Mouse (Mus musculus) induced T-regulatory cell, adult 2 months (primary cell): ENCODE data around the gene Pex3.

Experiments
- DNase-seq: peaks from one replicate; pipeline ENCODE4 v3.0.0-alpha.2; 2012; ENCODE audit warnings: low read depth

The Pex3 gene

DNA sequence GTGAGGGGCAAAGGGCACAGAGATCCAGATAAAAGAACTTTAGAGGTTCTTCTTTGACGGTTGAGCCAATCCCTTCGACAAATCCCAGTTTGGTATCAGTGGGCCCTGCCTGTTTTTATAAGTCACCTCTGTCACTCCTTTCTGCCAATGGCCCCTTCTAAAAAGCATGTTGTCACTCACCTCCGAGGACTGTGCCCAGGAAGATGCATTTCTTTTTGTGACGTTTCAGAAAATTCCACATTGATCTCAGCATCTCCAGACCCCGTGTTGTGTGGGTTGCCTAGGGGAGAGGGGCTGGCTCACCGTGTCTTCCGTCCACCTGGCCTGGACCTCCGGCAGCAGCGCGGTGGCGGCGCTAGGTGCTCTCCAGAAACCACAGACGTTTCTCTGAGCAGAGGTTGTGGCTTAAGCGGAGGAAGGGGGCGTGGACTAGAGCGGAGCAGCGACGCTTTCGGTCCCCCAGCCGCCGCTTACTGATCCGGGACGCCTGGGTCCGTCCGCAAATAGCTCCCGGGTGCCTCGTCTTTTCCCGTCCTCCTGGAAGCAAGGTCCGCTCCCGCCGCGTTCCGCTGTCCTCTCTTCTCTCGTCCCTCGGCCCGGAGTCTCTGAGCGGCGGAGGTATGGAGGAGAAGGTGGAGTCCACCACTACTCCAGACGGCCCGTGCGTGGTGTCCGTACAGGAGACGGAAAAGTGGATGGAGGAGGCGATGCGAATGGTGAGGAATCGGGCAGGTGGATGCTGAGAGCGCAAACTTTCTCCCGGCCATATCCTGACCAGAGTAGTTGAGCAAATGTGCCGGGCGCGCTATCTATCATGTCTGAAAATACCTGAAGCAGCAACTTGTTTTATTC, at the start of gene Pex3, which contains the start of gene Adat2:
Gene Pex3, minus strand, starts transcription at position 497 of the 852 bp plus-strand sequence.
Gene Adat2, plus strand, starts transcription at position 249 of the 852 bp plus-strand sequence.
- peak; percentile 95 for DNase-seq

DNA sequence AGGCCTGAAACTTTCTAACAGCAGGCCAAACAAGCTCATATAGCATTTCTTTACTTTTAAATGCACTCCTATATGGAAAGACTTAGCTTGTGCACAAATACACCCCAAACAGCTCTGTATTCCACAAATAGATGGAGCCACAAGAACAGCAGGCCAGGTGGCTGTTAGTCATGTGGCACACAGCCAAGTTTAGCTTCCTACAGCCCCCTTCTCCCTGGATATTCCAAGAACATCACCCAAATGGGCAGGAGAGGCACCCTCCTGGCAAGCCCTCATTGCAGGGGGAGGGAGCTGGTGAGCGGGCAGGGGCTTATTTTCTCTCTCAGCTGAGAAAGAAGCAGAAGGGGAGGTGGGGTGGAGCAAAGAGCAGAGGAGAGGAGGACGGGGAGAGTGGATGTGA, 48.0 kb upstream of the Pex3 start:
- no peak for DNase-seq

DNA sequence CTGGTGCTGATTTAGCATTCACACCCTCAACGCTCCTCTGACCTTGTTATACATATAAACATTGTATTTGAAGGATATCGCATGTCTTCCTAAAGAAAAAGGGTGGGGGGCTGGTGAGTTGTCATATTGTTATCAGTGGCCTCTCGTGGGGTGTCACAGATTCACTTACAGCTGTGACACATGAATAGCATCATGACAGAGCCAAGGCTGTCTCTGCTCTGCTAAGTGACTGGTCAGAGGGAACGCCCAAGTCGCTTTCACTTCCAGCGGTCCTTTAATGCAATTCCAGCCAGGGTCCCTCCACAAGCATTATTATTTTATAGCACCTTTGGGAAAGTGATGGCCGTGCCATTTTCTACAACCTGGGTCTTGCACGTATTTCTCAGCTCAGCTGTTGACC, 44.5 kb upstream of the Pex3 start:
- DNase-seq: no peak

DNA sequence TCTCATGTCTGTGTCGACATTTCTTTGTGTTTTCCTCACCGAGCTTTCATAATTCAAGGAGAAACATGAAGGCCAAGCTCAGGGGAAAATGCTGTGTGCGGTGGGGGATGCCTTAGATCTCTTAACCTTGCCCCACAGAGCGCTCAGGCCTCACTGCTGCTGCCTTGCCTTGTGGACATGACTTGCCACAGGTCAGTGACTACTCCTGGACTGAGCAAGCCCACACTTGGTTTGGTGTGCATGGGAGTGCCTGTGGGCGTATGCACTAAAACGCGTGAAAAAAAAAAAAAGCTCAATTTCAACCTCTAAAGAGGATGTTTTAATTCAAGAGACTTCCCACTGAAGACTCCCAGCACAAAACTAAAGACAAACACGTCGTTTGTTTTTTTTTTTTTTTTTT, 43.9 kb upstream of the Pex3 start:
- no peak for DNase-seq

DNA sequence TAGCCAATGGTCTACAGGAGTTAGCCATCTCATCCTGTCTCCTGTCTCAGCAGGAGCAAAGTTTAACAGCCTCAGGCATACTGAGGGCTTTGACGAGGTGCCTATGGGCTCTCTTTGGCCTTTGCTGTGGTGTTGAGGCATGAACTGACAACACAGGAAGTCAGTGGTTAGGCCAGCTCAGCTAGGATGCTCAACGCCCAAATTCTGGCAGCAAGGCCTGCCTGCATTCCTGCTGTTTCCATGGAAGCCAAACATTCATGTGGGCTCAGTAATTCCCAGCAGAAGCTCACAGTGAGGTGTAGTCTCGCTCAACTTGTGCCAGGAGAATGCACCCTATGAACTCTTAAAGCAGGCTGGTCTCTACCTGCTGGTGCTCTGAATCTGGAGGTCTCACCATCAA, 43.1 kb upstream of the Pex3 start:
- DNase-seq: peak; percentile 3

DNA sequence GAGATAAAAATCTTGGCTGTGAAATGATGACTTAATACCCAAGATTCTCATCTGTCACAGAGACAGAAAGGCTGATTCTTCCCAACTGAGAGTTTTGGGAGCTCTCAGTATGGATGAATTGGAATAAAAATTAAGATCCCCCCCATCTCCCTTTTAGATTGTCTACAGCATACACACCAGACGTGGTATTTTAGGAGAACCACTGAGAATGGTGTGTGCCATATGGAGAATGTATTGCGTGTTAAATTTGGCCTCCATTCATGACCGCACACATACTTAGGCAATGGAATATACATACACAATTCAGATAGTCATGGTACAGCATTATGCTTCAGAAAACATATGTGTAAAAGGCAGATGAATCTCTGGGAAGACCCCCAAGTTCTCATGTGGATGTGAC, 40.6 kb upstream of the Pex3 start:
- no peak for DNase-seq

DNA sequence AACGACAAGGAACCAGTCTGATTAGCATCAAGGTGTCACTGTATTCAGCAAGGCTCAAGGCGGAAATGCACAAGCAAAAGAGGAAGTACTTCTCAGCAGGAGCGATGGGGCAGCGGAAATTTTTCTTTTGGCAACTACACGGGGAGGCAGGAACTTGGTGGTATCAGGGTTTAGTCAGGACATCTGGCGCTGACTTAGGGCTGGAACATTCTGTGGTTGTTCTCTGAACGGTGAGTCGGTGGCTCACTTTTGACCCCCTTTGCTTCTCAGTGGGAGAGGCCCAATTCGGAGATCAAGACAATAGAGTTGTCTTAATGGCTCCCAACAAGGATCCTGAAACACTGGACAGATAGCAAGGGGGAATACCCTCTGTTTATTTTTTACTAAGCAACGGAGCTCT, 39.3 kb upstream of the Pex3 start:
- no peak for DNase-seq

DNA sequence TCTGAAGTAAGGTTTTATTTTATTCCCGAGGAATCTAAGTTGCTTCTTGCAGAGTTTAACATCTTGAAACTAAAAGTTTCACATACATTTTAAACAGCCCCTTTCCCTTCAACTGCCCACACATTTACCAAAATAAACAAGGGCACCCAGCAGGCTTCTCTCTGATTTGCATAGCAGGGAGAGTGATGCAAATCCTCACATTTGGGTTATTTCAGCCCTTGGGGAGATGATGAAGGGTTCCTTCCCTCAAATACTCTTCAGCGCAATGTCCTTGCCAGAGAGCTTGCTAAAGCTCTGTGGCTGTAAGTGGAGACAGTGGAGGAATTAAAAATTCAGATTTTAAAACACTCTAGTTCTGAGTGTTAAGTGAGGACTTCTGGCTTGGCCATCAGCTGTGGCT, 35.0 kb upstream of the Pex3 start:
- DNase-seq: no peak

DNA sequence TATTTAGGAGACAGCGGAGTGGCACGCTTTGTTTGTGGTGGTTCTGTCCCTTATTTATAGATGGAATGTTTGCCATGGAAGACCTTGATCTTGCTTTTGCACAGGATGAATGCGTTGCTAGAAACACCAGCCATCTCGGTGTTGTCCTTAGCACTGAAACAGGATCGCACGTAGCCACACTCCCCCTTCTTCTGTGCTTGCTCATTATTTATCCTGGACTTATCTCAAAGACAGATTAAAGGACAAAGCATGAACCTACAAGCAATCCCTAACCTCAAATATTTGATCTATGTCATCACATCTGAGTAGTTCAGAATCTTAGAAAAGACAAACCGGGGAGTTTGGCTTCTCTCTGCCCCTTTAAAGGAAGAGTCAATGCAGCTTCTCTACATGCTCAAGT, 24.2 kb upstream of the Pex3 start:
- no peak for DNase-seq

DNA sequence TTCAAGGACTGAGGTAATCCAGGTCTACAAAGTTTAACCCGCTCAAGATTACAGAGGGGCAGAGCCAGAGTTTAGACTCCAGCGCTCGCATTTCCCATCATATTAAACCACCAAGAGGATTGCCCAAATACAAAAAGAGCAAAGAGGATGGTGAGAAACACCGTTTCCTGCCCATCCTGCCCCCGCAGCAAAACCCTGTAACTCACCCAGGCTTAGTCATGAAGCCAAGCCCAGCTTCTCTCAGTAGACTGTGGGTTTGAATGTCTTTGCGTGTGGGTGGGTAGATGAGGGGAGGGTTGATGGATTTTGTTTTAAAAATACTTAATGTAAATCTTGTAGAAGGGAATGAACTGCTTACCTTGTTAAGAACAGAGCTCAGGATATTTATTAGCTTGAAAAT, 19.5 kb upstream of the Pex3 start:
- no peak for DNase-seq

DNA sequence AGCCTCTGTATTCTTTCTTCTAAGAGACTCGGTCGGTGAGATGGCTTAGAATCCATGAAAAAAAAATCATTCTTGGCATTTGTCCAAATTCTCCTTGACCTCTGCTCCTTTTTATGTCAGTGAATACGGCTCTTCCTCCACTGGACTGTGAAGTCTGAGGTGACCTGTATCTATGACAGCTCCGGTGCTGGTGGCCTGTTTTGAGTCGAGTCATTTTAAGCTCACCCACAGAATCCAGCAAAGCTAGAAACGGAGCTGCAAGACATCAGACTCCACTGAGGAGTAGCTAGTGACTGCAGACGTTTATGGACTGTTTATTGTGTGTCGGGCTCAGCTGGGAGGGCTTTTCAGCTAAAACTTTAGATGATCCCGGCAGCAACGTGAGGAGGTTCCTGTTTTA, 19.1 kb upstream of the Pex3 start:
- DNase-seq: no peak

DNA sequence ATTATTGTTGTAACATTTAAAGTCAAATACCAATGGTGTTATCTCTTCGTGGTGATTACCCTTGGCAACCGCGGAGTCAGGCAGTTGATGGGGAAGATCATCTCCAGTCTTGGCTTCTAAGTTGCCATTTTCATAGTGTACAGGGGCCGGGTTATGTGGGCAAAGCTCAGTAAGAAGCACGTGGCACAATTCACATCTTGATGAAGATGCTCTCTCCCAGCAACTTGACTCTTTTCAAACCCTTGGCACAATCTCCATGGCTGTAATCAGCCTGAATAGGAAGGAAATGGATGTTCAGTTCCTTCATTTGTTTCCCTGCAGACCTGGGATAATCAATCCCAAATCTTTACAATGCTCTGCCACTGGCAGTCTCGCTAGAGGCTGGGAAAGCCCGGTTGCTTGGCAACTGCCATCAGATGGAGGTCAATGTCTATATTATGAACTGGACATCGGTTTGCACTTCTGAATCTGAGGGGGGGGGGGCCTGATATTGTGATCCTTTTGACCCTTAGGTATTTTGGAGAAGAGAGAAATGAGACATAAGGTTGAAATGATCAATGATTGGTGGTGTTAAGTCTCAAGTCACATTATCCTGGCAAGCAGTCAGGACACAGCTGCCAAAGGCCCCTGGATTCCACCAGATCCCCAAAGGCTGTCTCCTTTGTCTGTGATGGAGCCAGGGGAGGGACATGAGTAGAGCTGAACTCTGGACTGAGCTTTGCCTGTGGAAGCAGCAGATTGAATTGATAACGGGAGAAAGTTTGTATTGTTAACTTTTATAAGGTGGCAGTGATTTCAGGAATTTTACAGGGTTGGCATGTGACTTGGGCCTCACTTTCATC, 18.0 kb upstream of the Pex3 start:
- no peak for DNase-seq

DNA sequence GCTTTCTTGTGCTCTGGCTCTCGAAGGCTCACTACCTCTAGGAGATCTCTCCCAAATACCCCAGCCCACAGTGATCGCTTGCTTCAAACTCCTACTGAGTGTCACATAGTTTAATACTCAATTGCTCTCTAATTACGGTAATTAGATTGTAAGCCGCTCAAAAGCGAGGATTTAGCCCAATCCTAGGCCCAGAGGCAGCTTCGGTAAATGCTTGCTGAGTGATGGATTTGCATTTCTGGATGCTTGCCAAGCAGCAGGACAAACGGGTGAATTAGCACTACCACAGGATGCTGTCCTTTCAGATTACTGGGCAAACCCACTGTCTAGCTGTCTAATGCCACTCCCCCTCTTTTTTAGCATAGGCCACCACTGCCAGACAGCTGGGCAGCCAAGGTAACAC, 16.9 kb upstream of the Pex3 start:
- no peak for DNase-seq

DNA sequence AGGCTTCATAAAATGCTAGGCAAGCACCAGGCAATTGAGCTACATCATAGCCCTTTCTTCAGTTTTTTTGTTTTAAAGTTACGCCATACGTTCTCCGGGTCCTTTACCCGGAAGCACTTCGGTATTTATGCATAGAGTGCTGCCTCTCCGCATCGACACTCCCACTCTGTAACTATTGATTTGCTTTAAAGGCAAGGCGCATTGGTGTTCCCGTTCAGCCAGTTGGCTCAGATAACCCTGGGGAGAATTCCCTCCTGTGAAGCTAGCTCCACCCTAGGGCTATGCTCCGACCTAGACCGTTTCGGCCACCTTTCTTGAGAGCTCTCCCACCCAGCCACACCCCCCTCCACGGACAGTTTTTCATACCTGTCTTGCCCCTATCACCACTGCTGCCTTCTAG, 13.5 kb upstream of the Pex3 start:
- DNase-seq: no peak

DNA sequence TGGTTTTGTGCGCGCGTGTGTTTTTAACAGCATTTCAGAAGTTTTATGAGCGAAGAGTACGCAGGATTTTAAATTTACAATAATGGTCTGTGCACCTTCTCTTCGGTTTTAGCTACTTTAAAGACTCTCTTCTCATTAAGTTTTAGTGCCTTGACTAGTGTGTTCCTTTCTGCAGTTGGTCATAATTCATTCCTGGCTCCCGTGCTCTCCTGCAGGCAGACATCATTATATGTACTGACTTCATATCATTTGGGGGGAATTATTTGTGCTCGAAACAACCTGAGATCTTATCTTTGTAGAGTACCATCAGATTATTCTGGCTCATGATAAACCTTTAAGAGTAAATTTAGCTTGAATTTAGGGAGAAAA, 12.1 kb upstream of the Pex3 start:
- no peak for DNase-seq

DNA sequence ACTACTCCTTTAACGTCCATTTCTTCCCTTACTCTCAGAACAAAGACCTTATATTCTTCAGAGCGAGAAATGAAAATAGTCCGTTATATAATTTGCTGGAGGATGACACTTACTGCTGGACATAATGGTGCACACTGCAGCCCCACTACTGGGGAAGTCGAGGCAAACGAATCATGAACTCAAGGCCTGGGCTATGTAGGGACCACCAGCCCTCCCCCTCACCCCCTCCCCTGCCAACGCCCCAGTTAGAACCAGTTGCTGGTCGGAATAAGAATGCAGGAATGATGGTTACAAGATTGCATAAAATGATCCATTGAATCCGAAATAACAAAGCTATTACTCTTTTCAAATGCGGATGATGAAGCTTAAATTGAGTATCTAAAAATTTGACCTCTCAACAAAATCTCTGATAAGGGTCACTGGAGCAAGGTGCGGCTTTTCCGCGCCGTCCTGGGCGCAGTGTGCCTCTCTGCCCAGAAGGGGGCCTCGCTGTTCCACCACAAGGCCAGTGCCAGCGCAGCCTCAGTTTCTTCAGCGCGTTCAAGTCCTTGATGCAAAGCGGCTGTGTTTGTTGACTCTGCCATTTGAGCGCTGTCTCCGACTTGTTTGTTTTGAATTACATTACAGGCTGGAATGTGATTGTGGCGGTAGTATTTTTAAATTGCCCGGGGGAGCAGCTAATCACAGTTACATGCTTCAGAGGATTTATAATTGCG, 11.6 kb upstream of the Pex3 start:
- peak; percentile 60 for DNase-seq

DNA sequence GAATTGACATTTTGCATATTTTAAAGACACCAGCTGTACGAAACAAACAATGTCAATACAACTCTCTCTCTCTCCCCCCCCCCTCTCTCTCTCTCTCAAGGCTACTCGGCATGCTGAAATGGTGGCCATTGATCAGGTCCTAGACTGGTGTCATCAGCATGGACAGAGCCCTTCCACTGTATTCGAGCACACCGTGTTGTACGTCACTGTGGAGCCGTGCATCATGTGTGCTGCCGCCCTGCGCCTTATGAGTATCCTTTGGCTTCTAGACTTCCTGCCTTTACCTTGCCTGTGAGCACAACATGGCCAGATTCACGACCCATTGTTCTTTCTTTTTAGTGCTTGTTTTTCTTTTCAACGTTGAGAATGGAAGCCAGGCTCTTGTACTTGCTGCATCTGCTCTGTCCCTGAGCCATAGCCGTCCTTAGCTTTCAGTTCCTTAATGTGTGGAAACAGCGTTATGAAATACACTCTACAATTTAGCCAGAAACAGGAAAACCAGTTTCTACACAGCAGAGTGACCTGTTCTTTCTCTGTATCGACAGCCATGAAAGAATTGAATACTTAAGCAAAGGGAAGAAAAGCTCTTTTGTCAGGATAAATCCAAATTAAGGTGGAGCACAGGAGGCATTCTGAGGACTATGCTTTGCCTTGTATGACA, 7.2 kb upstream of the Pex3 start:
- DNase-seq: no peak

DNA sequence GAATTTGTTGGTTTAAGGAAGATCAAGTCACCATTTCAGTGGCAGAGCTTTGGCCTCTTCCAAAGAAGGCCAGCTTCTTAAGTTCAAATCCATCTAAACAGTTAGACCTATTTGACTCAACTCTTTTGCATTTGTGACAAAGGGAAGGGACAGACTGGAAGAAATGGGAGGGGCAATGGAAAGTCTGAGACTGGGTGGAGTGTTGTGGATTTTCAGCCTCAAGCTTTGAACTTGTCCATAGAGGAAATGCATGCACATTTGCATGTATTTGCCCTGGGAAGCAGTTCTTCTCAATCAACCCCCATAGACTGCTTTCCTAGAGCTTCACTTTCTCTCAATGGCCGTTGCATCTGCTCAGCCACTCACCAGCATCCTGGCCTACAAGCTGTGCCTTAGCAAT, 1.4 kb upstream of the Pex3 start:
- peak; percentile 9 for DNase-seq

DNA sequence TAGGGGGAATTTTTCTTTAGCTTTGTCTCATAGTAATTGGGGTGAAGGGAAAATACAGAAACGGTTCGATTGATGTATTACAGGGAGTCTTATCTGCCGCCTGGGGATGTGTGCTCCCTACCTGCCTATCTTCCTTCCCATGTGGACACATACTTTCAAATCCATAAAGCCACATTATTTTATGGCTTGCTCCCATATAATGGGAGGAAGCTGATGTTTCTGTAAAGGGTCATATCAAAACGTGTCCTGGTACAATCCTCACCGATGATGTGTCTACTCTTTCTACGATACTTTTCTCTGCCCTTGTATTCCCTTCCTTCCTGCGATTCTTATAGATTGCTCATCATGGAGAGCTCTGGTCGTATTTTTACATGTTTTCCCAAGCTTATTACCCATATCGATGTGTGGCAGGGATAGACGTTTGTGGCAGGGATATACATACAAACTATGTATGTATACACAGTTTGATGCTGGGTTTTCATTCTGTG, 600 bp upstream of the Pex3 start:
- no peak for DNase-seq

DNA sequence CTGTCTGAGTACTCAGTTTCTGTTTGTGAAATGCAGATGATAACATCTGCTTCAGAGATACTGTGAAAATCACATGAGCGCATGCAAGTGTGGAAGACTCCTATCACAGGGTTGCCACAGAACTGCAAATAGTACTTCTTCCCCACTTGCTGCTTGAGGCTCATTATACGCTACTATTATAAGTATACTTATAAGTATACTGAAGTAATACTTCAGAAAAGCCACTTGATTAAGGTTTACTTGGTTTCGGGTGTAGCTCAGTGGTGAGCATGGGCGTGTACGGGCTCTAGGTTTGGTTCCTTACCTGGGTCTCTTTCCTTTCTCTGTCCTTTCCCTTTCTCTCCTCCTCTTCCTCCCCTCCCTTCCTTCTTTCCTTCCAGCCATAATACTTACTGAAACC, 11.2 kb downstream of the Pex3 start:
- DNase-seq: no peak

DNA sequence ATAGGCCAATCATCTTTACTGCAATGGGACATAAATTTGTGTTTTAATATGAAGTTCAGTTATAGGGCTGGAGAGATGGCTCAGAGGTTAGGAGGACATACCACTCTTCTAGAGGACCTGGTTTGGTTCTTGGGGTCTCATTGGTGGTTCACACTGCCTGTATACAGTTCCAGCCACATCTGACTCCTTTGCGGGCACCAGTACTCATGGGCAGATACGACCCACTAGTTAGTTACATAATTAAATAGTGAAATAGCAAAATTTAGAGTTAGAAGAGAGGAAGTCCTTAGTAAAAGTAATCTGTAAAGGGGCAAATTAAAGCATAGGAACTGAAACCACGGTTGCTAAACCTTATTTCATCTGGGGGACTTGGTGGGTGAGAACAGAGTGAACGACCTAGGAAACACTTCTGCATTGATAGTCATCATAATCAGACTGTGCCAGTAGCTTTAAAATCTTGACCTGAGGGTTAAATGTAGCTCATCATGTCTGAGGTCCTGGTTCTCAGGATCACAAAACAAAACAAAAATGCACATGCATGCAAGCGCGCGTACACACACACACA, 13.1 kb downstream of the Pex3 start:
- no peak for DNase-seq

DNA sequence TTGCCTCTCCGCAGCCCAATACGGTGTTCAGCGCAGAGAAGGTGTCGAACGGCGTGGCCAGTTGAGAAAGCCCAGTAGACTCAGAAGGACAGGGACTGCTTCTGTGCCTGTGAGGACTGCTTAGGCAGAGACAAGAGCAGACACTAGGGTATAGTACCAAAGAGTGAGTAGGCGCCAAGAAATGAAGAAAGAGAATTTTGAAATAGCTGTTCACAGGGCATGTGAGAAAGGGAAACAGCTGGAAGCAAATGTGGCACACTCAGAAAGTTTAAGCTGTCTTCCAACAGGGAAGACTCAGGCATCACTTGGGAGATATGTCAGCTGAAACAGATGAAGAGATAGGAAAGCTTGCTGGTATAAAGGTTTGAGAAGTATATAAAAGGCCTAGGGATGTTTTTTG, 16.2 kb downstream of the Pex3 start:
- DNase-seq: no peak
